Mouse (Mus musculus): Measurements from ENCODE around the gene Cog4.
A peak's percentile ranks its signal among the peaks of the same experiment; 100 is the strongest.
"Not testable (repeated sequence)": the region's sequence is repeated elsewhere in the genome, so short reads cannot be mapped to it uniquely, and the experiment has no call there.

The Cog4 gene

GRCm38 (mm10) chr8:110921492-110922230, 75.3 kb downstream of the Cog4 start:
- peak; percentile 70 for DNase-seq (ENCODE audit: low spot score)

DNA sequence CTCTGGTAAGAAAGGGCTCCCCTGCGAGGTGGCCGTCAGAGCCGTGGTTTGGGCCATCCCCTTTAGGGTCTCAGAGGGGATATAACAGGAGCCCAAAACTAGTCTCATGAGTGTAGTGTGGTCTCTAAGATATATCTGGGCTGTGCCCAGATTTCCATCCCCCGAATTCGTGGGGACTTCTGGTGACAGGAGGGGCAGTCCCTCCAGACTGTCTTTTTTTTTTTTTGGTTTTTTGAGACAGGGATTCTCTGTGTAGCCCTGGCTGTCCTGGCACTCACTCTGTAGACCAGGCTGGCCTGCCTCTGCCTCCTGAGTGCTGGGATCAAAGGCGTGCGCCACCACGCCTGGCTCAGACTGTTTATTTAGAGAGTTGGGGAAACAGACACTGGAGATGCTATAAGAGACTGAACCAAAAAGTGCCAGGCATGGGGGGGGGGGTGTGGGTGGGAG, 79.3 kb downstream of the Cog4 start:
- DNase-seq (ENCODE audit: low spot score) = no peak

- no peak for DNase-seq (ENCODE audit: low spot score)
Measured at GRCm38 (mm10) chr8:110926690-110927089, 80.3 kb downstream of the Cog4 start.

GRCm38 (mm10) chr8:110928435-110928834, 82.0 kb downstream of the Cog4 start:
- no peak for DNase-seq (ENCODE audit: low spot score)

- DNase-seq (ENCODE audit: low spot score) = no peak
Measured at GRCm38 (mm10) chr8:110929066-110929465, 82.7 kb downstream of the Cog4 start.

GRCm38 (mm10) chr8:110929672-110930071, 83.3 kb downstream of the Cog4 start:
- not testable (repeated sequence) for DNase-seq (ENCODE audit: low spot score)

DNA sequence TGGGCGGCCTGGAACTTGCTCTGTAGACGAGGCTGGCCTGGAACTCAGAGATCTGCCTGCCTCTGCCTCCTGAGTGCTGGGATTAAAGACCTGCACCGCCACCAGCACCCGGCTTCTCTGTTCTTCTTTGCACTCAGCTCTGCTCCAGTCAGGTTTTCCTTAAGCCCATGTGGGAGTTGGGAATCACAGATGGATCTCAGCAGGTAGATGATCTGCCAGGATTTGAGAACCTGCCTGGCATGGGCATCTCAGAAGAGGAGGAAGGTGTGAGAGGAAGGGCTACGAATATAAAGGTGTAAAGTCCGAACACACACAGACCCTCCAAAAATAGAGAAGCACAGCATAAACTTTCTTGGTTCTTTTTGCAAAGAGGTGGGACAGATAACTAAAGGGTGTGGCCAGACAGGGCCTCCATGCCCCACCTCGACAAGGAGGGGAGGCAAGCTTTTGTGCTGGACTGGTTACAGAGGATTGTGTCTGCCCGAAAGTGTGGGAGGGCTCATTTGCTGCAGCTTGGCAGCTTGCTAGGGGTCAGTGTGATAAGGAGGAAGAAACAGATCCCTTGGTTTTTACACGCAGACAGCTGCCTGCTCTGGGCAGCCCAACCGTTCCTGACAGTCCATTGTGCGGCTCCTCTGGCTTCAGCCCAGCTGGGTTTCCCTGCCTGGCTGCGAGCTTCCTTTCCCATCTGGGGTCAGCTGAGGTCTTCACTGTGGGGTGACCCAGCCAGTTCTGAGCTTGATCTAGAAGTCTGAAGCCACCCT, 85.0 kb downstream of the Cog4 start:
- DNase-seq (ENCODE audit: low spot score) = peak; percentile 83
